Mouse (Mus musculus) liver, embryonic 14.5 days (tissue): ENCODE measurements at regions not wholly inside any gene's neighbourhood (a gene's known extent, or its start where the extent isn't known, plus 50 kb on each side); places are given as distances from the start of the nearest gene placed in this dataset.

ENCODE experiments used
- CTCF ChIP-seq: IDR thresholded peaks from 2 replicates; pipeline ENCODE4 v1.5.1; 2016; ENCODE audit warnings: antibody characterized with exemption, low read depth, control low read depth
- EP300 ChIP-seq: IDR thresholded peaks from 2 replicates; pipeline ENCODE4 v1.6.1; 2016; ENCODE audit warnings: antibody characterized with exemption, low read depth

DNA sequence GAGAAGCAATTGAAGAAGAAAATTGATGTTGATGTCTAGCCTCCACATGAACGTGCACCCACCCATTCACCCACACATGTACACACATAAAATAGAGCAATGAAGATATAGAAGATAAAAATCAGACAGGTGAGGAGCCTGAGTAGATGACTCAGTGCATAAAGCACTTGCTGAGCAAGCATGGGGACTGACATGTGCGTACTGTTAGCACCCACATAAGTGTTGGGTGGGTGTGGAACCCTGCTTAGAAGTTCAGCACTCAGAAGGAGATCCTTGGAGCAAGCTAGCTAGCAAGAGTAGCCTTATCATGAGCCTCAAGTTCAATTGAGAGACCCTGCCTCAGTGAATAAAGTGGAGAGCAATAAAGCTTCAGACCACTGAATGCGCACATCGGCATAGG, 305.7 kb upstream of the Adamts9 start:
- TF ChIP-seq CTCF, result no peak
- TF ChIP-seq EP300, result no peak
